Mouse (Mus musculus) hindbrain, embryonic 13.5 days (tissue): ENCODE measurements around the gene Wbp2. TPM values are rescaled to one million over a fixed set of nuclear protein-coding genes. Genes with fewer than 3 reads are reported as not detected.
"Not testable (repeated sequence)": the region's sequence is repeated elsewhere in the genome, so short reads cannot be mapped to it uniquely, and the experiment has no call there.

Experiments
- ATAC-seq: fragments of 200-750 bp; cut with Nextera tagmentation; 2 replicates; pipeline ENCODE4 v1.8.0; 2017; ENCODE audit warnings: moderate TSS enrichment; ENCODE audit not compliant: low FRiP score
- H3K27ac ChIP-seq: fragments of 300-500 bp; sonication (generic); 2 replicates; pipeline ENCODE4 v1.5.1; 2015; ENCODE audit warnings: inconsistent platforms, mild to moderate bottlenecking, moderate library complexity
- H3K27me3 ChIP-seq: fragments of 300-500 bp; sonication (generic); 2 replicates; pipeline ENCODE4 v1.6.1; 2015; ENCODE audit warnings: mild to moderate bottlenecking, inconsistent platforms
- H3K36me3 ChIP-seq: fragments of 300-500 bp; sonication (generic); 2 replicates; pipeline ENCODE4 v1.6.1; 2015; ENCODE audit warnings: mild to moderate bottlenecking, inconsistent platforms
- H3K4me1 ChIP-seq: fragments of 300-500 bp; sonication (generic); replicated peaks from 2 replicates; pipeline ENCODE4 v1.6.1; 2015; ENCODE audit warnings: inconsistent platforms
- H3K4me2 ChIP-seq: fragments of 300-500 bp; sonication (generic); 2 replicates; pipeline ENCODE4 v1.6.1; 2015; ENCODE audit warnings: inconsistent platforms, mild to moderate bottlenecking, moderate library complexity
- H3K4me3 ChIP-seq: fragments of 300-500 bp; sonication (generic); 2 replicates; pipeline ENCODE4 v1.5.1; 2015; ENCODE audit warnings: mild to moderate bottlenecking, inconsistent platforms
- H3K9ac ChIP-seq: fragments of 300-500 bp; sonication (generic); 2 replicates; pipeline ENCODE4 v1.6.1; 2015; ENCODE audit warnings: mild to moderate bottlenecking, inconsistent platforms
- H3K9me3 ChIP-seq: fragments of 300-500 bp; sonication (generic); 2 replicates; pipeline ENCODE4 v1.6.1; 2016; ENCODE audit warnings: inconsistent platforms
- WGBS: fragments of 180-500 bp; shearing (Covaris S2); methylation state at CpG from one replicate; pipeline ENCODE4 v1.1.7; 2015; 5-methylcytosine and 5-hydroxymethylcytosine counted together
- polyA plus RNA-seq: library from polyadenylated mRNA; unstranded; fragments of >200 nt; fragmentation: Nextera tagmentation; extraction: Ambion mirVana; gene quantifications from 2 replicates; pipeline ENCODE4 v1.2.1, GENCODE M21; 2015

The Wbp2 gene
- polyA plus RNA-seq, 1 experiment from 2014 or later = 129 TPM

- WGBS = 25% methylated on average over 23 of the region's 23 CpGs
These were observed 40.6 kb upstream of the Wbp2 start, which contains the start of gene Trim47 for GRCm38 (mm10) chr11:116127156-116127980. Gene Trim47 (minus strand): TSS chr11:116127210.

GRCm38 (mm10) chr11:116126261-116126660, 39.5 kb upstream of the Wbp2 start:
- no peaks in the 10 kb centered on the region for H3K9me3 ChIP-seq
- no peak for ATAC-seq
- H3K36me3 ChIP-seq = peaks cover 14% of the 10 kb centered on the region
- H3K4me3 ChIP-seq = no peak overlapping the region
- H3K27ac ChIP-seq = no peak overlapping the region
- H3K27me3 ChIP-seq = 0 out of 2 replicates have a peak, but pooled peaks cover 3% of the 10 kb centered on the region
- peaks cover 31% of the 10 kb centered on the region for H3K4me1 ChIP-seq
- no peak overlapping the region for H3K4me2 ChIP-seq
- no peak overlapping the region for H3K9ac ChIP-seq
- 95% methylated on average over 15 of the region's 15 CpGs for WGBS

More at GRCm38 (mm10) chr11:116127156-116127980, 40.6 kb upstream of the Wbp2 start, which contains the start of gene Trim47:
- Histone ChIP-seq H3K4me1 (peaks cover 38% of the 10 kb centered on the region), H3K9me3 (no peaks in the 10 kb centered on the region), H3K4me3 (0 out of 2 replicates have a peak within 1 kb of the TSS, but pooled peaks have one; percentile 4), H3K4me2 (peak within 1 kb of the TSS; percentile 25; the same call in 1 of the 2 replicates), H3K27me3 (0 out of 2 replicates have a peak, but pooled peaks cover 3% of the 10 kb centered on the region), H3K9ac (no peak within 1 kb of the TSS; the same call in 1 of the 2 replicates), H3K27ac (0 out of 2 replicates have a peak within 1 kb of the TSS, but pooled peaks have one; percentile 35), H3K36me3 (peaks cover 21% of the 10 kb centered on the region)
- no peak for ATAC-seq

GRCm38 (mm10) chr11:116121731-116122245, 35.0 kb upstream of the Wbp2 start:
- H3K4me3 ChIP-seq = not testable (repeated sequence)

GRCm38 (mm10) chr11:116117819-116118218, 31.0 kb upstream of the Wbp2 start:
- ATAC-seq = no peak
- Histone ChIP-seq H3K4me3 (no peak overlapping the region), H3K27ac (no peak overlapping the region), H3K36me3 (no peaks in the 10 kb centered on the region), H3K9me3 (no peaks in the 10 kb centered on the region), H3K4me2 (no peak overlapping the region), H3K27me3 (no peaks in the 10 kb centered on the region), H3K4me1 (no peaks in the 10 kb centered on the region), H3K9ac (no peak overlapping the region)

More at GRCm38 (mm10) chr11:116121731-116122245, 35.0 kb upstream of the Wbp2 start:
- H3K4me2 ChIP-seq, H3K27me3 ChIP-seq, H3K9ac ChIP-seq, ATAC-seq, H3K27ac ChIP-seq, H3K9me3 ChIP-seq, H3K4me1 ChIP-seq: not testable (repeated sequence)
- H3K36me3 ChIP-seq = peaks cover 14% of the 10 kb centered on the region
- WGBS = 92% methylated on average over 8 of the region's 8 CpGs

GRCm38 (mm10) chr11:116117241-116117640, 30.4 kb upstream of the Wbp2 start:
- H3K36me3 ChIP-seq = no peaks in the 10 kb centered on the region
- no peak overlapping the region for H3K27ac ChIP-seq
- no peaks in the 10 kb centered on the region for H3K9me3 ChIP-seq
- 79% methylated on average over 12 of the region's 12 CpGs for WGBS
- H3K9ac ChIP-seq = no peak overlapping the region
- H3K4me1 ChIP-seq = no peaks in the 10 kb centered on the region
- peaks cover under 1% of the 10 kb centered on the region for H3K27me3 ChIP-seq
- no peak overlapping the region for H3K4me2 ChIP-seq
- no peak overlapping the region for H3K4me3 ChIP-seq
- no peak for ATAC-seq

GRCm38 (mm10) chr11:116111611-116112203, 24.9 kb upstream of the Wbp2 start:
- ATAC-seq = no peak
- Histone ChIP-seq H3K4me1 (peaks cover 37% of the 10 kb centered on the region), H3K27ac (no peak overlapping the region), H3K27me3 (peaks cover 56% of the 10 kb centered on the region), H3K9ac (no peak overlapping the region), H3K4me2 (no peak overlapping the region), H3K9me3 (no peaks in the 10 kb centered on the region), H3K36me3 (no peaks in the 10 kb centered on the region), H3K4me3 (no peak overlapping the region)
- WGBS = 85% methylated on average over 19 of the region's 19 CpGs

- Histone ChIP-seq H3K4me3 (no peak overlapping the region), H3K4me1 (peaks cover 44% of the 10 kb centered on the region), H3K36me3 (no peaks in the 10 kb centered on the region), H3K4me2 (no peak overlapping the region), H3K27ac (no peak overlapping the region), H3K9ac (no peak overlapping the region), H3K27me3 (peaks cover 63% of the 10 kb centered on the region), H3K9me3 (no peaks in the 10 kb centered on the region)
- ATAC-seq = no peak
- WGBS = 79% methylated on average over 4 of the region's 4 CpGs
These were observed 24.3 kb upstream of the Wbp2 start for GRCm38 (mm10) chr11:116111067-116111466.

GRCm38 (mm10) chr11:116110540-116110939, 23.7 kb upstream of the Wbp2 start:
- Histone ChIP-seq H3K4me2 (peak overlapping the region; percentile 57), H3K27me3 (peaks cover 68% of the 10 kb centered on the region), H3K4me1 (peaks cover 47% of the 10 kb centered on the region), H3K9ac (peak overlapping the region; percentile 63; the same call in 1 of the 2 replicates), H3K36me3 (no peaks in the 10 kb centered on the region), H3K27ac (no peak overlapping the region), H3K4me3 (peak overlapping the region; percentile 40), H3K9me3 (no peaks in the 10 kb centered on the region)
- no peak for ATAC-seq
- 35% methylated on average over 10 of the region's 10 CpGs for WGBS

GRCm38 (mm10) chr11:116110131-116110530, 23.3 kb upstream of the Wbp2 start:
- Histone ChIP-seq H3K9me3 (no peaks in the 10 kb centered on the region), H3K4me1 (peaks cover 47% of the 10 kb centered on the region), H3K27me3 (peaks cover 70% of the 10 kb centered on the region), H3K9ac (peak overlapping the region; percentile 63), H3K36me3 (no peaks in the 10 kb centered on the region), H3K4me3 (peak overlapping the region; percentile 40), H3K4me2 (peak overlapping the region; percentile 57), H3K27ac (no peak overlapping the region)
- no peak for ATAC-seq
- 1% methylated on average over 34 of the region's 35 CpGs for WGBS

GRCm38 (mm10) chr11:116109441-116110081, 22.8 kb upstream of the Wbp2 start:
- H3K4me2 ChIP-seq = peak overlapping the region; percentile 57
- WGBS = 3% methylated on average over 70 of the region's 70 CpGs
- H3K9me3 ChIP-seq = no peaks in the 10 kb centered on the region
- ATAC-seq = no peak
- H3K27me3 ChIP-seq = peaks cover 70% of the 10 kb centered on the region
- peaks cover 48% of the 10 kb centered on the region for H3K4me1 ChIP-seq
- H3K27ac ChIP-seq = no peak overlapping the region
- peak overlapping the region; percentile 63 for H3K9ac ChIP-seq
- H3K36me3 ChIP-seq = no peaks in the 10 kb centered on the region
- H3K4me3 ChIP-seq = peak overlapping the region; percentile 40

GRCm38 (mm10) chr11:116108464-116109137, 21.8 kb upstream of the Wbp2 start:
- Histone ChIP-seq H3K9me3 (no peaks in the 10 kb centered on the region), H3K27me3 (peaks cover 70% of the 10 kb centered on the region), H3K4me3 (peak overlapping the region; percentile 40; the same call in 1 of the 2 replicates), H3K36me3 (no peaks in the 10 kb centered on the region), H3K27ac (no peak overlapping the region), H3K4me2 (peak overlapping the region; percentile 57), H3K4me1 (peaks cover 57% of the 10 kb centered on the region), H3K9ac (0 out of 2 replicates have a peak overlapping the region, but pooled peaks have one; percentile 19)
- ATAC-seq = no peak
- 5% methylated on average over 23 of the region's 23 CpGs for WGBS
